Mouse (Mus musculus) ES-E14 (cell line): ENCODE measurements around the gene Man2b1. TPM values are rescaled to one million over a fixed set of nuclear protein-coding genes. Genes with fewer than 3 reads are reported as not detected.

Experiments used
- DNase-seq: peaks from one replicate; pipeline ENCODE4 v3.0.0-alpha.2; 2013; ENCODE audit warnings: low read depth, low spot score
- H3K27ac ChIP-seq: 2 replicates; pipeline ENCODE4 v1.5.1; 2012; ENCODE audit warnings: low read depth, mild to moderate bottlenecking, low read length, moderate library complexity, mixed read lengths; ENCODE audit not compliant: poor library complexity, insufficient read depth, severe bottlenecking
- H3K36me3 ChIP-seq: 2 replicates; pipeline ENCODE4 v1.6.1; 2012; ENCODE audit warnings: mild to moderate bottlenecking, low read length, moderate library complexity, mixed read lengths; ENCODE audit not compliant: control insufficient read depth, poor library complexity, insufficient read depth, severe bottlenecking
- H3K4me1 ChIP-seq, 2 experiments: fragments of 150-350 bp in 1 of 2; sonication (generic) in 1 of 2; 2 replicates each; pipeline ENCODE4 v1.6.1; 2012; ENCODE audit warnings: low read length in 2 of 2, mild to moderate bottlenecking in 1 of 2, mixed read lengths in 1 of 2; ENCODE audit not compliant: control insufficient read depth in 2 of 2, insufficient read depth in 2 of 2, poor library complexity in 1 of 2
- H3K4me3 ChIP-seq, 2 experiments: fragments of 150-350 bp in 1 of 2; sonication (generic) in 1 of 2; 2 replicates each; pipeline ENCODE4 v1.5.1; 2012; ENCODE audit warnings: low read length in 2 of 2, low read depth in 1 of 2, mild to moderate bottlenecking in 1 of 2, mixed read lengths in 1 of 2; ENCODE audit not compliant: insufficient read depth in 1 of 2, poor library complexity in 1 of 2, severe bottlenecking in 1 of 2
- H3K9ac ChIP-seq: 2 replicates; pipeline ENCODE4 v1.6.1; 2012; ENCODE audit warnings: low read depth, mild to moderate bottlenecking, low read length, mixed read lengths; ENCODE audit not compliant: poor library complexity, insufficient read depth, severe bottlenecking
- H3K9me3 ChIP-seq: fragments of 150-350 bp; sonication (generic); 2 replicates; pipeline ENCODE4 v1.6.1; 2012; ENCODE audit warnings: low read depth, mild to moderate bottlenecking, low read length; ENCODE audit not compliant: control insufficient read depth, insufficient read depth
- CHD2 ChIP-seq: IDR thresholded peaks from 2 replicates; pipeline ENCODE4 v1.6.1; 2014; ENCODE audit warnings: mild to moderate bottlenecking, low read depth, low read length, inconsistent platforms
- HCFC1 ChIP-seq: IDR thresholded peaks from 2 replicates; pipeline ENCODE4 v1.6.1; 2012; ENCODE audit warnings: low read length, inconsistent platforms, borderline replicate concordance; ENCODE audit not compliant: insufficient read depth
- MAFK ChIP-seq: IDR thresholded peaks from 2 replicates; pipeline ENCODE4 v1.6.1; 2014; ENCODE audit warnings: mild to moderate bottlenecking, low read depth, low read length, inconsistent platforms; ENCODE audit not compliant: insufficient read depth
- ZC3H11A ChIP-seq: IDR thresholded peaks from 2 replicates; pipeline ENCODE4 v1.6.1; 2012; ENCODE audit warnings: low read depth, mild to moderate bottlenecking, inconsistent platforms, low read length, borderline replicate concordance
- ZNF384 ChIP-seq: IDR thresholded peaks from 2 replicates; pipeline ENCODE4 v1.6.1; 2012; ENCODE audit warnings: low read depth, low read length, inconsistent platforms
- in situ Hi-C, 2 experiments: fragments of 600-800 bp; cut with MboI; formaldehyde crosslinking; loops; one replicate each; pipeline ENCODE4 v1.15.1; 2025; ENCODE audit warnings: low sequenced_read_pairs in 2 of 2, inconsistent platforms in 1 of 2; ENCODE audit not compliant: unreplicated experiment in 2 of 2
- total RNA-seq: library from RNA; depleted of rRNA; stranded (reverse); fragments of 300-350 nt; gene quantifications from 2 replicates; pipeline ENCODE4 v1.2.3, GENCODE M21; 2012

The Man2b1 gene
- total RNA-seq, 1 experiment, result 40.2 TPM

DNA sequence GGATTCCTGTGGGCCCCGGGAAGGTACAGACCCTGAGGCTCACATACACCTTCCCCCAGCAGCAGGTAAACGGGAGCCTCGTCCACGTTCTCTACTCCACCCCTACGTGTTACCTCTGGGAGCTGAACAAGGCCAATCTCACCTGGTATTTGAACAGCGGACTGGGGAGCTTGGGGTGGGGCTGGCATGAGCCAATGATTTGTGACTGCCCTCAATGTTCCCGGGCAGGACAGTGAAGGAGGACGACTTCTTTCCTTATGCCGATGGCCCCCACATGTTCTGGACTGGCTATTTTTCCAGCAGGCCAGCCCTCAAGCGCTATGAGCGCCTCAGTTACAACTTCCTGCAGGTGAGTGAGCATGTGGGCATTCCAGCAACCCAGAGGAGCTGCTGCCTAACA lies 7.8 kb downstream of the Man2b1 start:
- Histone ChIP-seq H3K36me3 (peaks cover 15% of the 10 kb centered on the region; the same call in 1 of the 2 replicates), H3K9ac (no peak overlapping the region), H3K27ac (no peak overlapping the region), H3K4me3 (no peak overlapping the region), H3K4me1 (peaks cover 0 to 9% of the 10 kb centered on the region in 2 experiments; a peak in 1 of 4 replicates), H3K9me3 (no peaks in the 10 kb centered on the region)
- no peak for TF ChIP-seq ZNF384
- no peak for TF ChIP-seq CHD2
- TF ChIP-seq HCFC1, result no peak
- no peak for TF ChIP-seq ZC3H11A
- no peak for TF ChIP-seq MAFK
- in situ Hi-C loops, result no loop called here
- no peak for DNase-seq

DNA sequence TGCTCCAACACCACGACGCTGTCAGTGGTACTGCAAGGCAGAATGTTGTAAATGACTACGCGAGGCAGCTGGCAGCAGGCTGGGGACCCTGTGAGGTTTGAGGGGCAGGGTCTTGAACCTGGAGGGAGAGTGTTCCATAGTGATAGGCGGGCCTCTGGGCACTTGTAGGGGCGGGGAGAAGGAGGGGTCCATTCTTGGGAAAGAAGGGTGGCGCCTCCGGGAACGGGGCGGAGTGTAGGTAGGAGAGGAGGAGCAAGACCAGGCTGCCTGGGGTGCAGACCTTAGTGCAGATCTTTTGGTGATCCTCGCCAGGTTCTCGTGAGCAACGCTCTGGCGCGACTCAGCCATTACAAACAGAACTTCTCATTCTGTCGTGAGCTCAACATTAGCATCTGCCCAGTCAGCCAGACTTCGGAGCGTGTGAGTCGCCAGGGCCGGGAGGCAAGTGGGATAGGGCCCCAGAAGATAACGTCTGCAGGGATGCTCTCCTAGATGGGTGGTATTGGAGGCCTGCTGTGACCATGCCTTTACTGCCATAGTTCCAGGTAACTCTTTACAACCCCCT lies 8.5 kb downstream of the Man2b1 start:
- TF ChIP-seq HCFC1 (no peak), MAFK (no peak), ZC3H11A (no peak), ZNF384 (no peak), CHD2 (no peak)
- in situ Hi-C loops, result no loop called here
- Histone ChIP-seq H3K4me1 (peaks cover 0 to 12% of the 10 kb centered on the region in 2 experiments; a peak in 1 of 4 replicates), H3K27ac (no peak overlapping the region), H3K36me3 (peaks cover 15% of the 10 kb centered on the region; the same call in 1 of the 2 replicates), H3K9me3 (no peaks in the 10 kb centered on the region), H3K9ac (no peak overlapping the region), H3K4me3 (peak overlapping the region in 1 of 2 experiments; percentile 39; a peak in 1 of 4 replicates)
- peak; percentile 75 for DNase-seq

DNA sequence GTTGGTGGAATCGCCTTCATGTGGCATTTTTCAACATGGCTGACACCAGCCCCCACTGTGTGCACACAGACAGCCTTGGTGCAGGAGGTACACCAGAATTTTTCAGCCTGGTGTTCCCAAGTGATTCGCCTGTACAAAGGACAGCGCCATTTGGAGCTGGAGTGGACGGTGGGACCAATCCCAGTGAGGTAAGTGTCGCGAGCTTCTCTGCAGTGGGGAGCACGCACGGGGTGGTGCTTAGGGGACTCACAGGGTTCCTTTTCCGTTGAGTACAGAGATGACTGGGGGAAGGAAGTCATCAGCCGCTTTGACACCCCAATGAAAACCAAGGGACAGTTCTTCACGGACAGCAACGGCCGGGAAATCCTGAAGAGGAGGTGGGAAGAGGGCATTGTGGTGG lies 12.0 kb downstream of the Man2b1 start:
- H3K36me3 ChIP-seq, result peaks cover 15% of the 10 kb centered on the region; the same call in 1 of the 2 replicates
- no peaks in the 10 kb centered on the region for H3K9me3 ChIP-seq
- in situ Hi-C loops, result no loop called here
- no peak overlapping the region for H3K27ac ChIP-seq
- H3K4me3 ChIP-seq, result no peak overlapping the region
- TF ChIP-seq CHD2 (no peak), ZNF384 (no peak), MAFK (no peak)
- no peak overlapping the region for H3K9ac ChIP-seq
- DNase-seq, result no peak
- peaks cover 0 to 12% of the 10 kb centered on the region in 2 experiments; a peak in 1 of 4 replicates for H3K4me1 ChIP-seq

DNA sequence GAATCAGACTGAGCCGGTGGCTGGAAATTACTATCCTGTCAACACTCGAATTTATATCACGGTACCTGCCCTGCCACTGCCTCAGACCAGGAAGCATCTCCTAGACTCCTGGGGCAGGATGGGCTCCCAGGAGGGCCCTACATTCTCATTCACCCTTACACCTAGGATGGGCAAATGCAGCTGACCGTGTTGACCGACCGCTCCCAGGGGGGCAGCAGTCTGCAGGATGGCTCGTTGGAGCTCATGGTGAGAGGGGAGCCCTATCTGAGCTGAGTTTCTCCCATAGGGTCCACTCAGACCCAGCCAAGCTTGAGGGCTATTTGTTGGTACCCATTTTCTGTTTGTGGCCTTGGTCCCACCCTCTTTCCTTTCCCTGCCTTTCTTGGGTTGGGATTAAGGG lies 12.5 kb downstream of the Man2b1 start:
- no peak for DNase-seq
- Histone ChIP-seq H3K36me3 (peaks cover 15% of the 10 kb centered on the region; the same call in 1 of the 2 replicates), H3K4me3 (no peak overlapping the region), H3K27ac (no peak overlapping the region; the same call in 1 of the 2 replicates), H3K4me1 (peaks cover 0 to 12% of the 10 kb centered on the region in 2 experiments; a peak in 1 of 4 replicates), H3K9me3 (no peaks in the 10 kb centered on the region), H3K9ac (no peak overlapping the region)
- in situ Hi-C loops, result no loop called here
- TF ChIP-seq ZC3H11A (no peak), ZNF384 (no peak), HCFC1 (no peak), MAFK (no peak), CHD2 (no peak)
